Mouse (Mus musculus): ENCODE data around the gene Ttc7b. TPM values are rescaled to one million over a fixed set of nuclear protein-coding genes. Genes with fewer than 3 reads are reported as not detected.

The Ttc7b gene
- polyA plus RNA-seq, 1 experiment from 2014 or later, result 7.3 TPM

- no peak for ATAC-seq (ENCODE audit: low FRiP score)
- Histone ChIP-seq H3K4me3 (no peak overlapping the region), H3K4me1 (replicated peaks) (0 out of 2 replicates have a peak, but pooled peaks cover 2% of the 10 kb centered on the region), H3K9me3 (no peaks in the 10 kb centered on the region), H3K9ac (no peak overlapping the region), H3K36me3 (peaks cover 48% of the 10 kb centered on the region), H3K4me2 (no peak overlapping the region), H3K27ac (no peak overlapping the region), H3K27me3 (no peaks in the 10 kb centered on the region)
- WGBS, result 70% methylated on average over 14 of the region's 14 CpGs
Measured at GRCm38 (mm10) chr12:100380697-100381291, 139.8 kb downstream of the Ttc7b start.

- H3K4me2 ChIP-seq, result no peak overlapping the region
- no peaks in the 10 kb centered on the region for H3K27me3 ChIP-seq
- no peak overlapping the region for H3K4me3 ChIP-seq
- peaks cover 49% of the 10 kb centered on the region for H3K36me3 ChIP-seq
- no peaks in the 10 kb centered on the region for H3K9me3 ChIP-seq
- 89% methylated on average over 1 of the region's 1 CpGs for WGBS
- H3K4me1 ChIP-seq (replicated peaks), result no peaks in the 10 kb centered on the region
- no peak for ATAC-seq (ENCODE audit: low FRiP score)
- H3K27ac ChIP-seq, result no peak overlapping the region
- H3K9ac ChIP-seq, result no peak overlapping the region
Measured at GRCm38 (mm10) chr12:100379833-100380232, 140.8 kb downstream of the Ttc7b start.

- H3K4me2 ChIP-seq, result no peak overlapping the region
- H3K27me3 ChIP-seq, result no peaks in the 10 kb centered on the region
- no peaks in the 10 kb centered on the region for H3K4me1 ChIP-seq (replicated peaks)
- 73% methylated on average over 2 of the region's 2 CpGs for WGBS
- H3K9ac ChIP-seq, result no peak overlapping the region
- no peak for ATAC-seq (ENCODE audit: low FRiP score)
- H3K9me3 ChIP-seq, result no peaks in the 10 kb centered on the region
- peaks cover 53% of the 10 kb centered on the region for H3K36me3 ChIP-seq
- no peak overlapping the region for H3K4me3 ChIP-seq
- H3K27ac ChIP-seq, result no peak overlapping the region
Measured at GRCm38 (mm10) chr12:100378266-100378665, 142.4 kb downstream of the Ttc7b start.

- Histone ChIP-seq H3K27me3 (no peaks in the 10 kb centered on the region), H3K9me3 (no peaks in the 10 kb centered on the region), H3K4me3 (no peak overlapping the region), H3K27ac (no peak overlapping the region), H3K36me3 (peaks cover 53% of the 10 kb centered on the region), H3K4me1 (replicated peaks) (no peaks in the 10 kb centered on the region), H3K9ac (no peak overlapping the region), H3K4me2 (no peak overlapping the region)
- WGBS, result 47% methylated on average over 1 of the region's 1 CpGs
- ATAC-seq (ENCODE audit: low FRiP score), result no peak
Measured at GRCm38 (mm10) chr12:100377791-100378190, 142.8 kb downstream of the Ttc7b start.

GRCm38 (mm10) chr12:100375801-100376200 is 144.8 kb downstream of the Ttc7b start:
- H3K27me3 ChIP-seq, result no peaks in the 10 kb centered on the region
- no peak overlapping the region for H3K4me2 ChIP-seq
- H3K4me1 ChIP-seq (replicated peaks), result no peaks in the 10 kb centered on the region
- H3K4me3 ChIP-seq, result no peak overlapping the region
- peaks cover 56% of the 10 kb centered on the region for H3K36me3 ChIP-seq
- no peaks in the 10 kb centered on the region for H3K9me3 ChIP-seq
- WGBS, result 95% methylated on average over 8 of the region's 8 CpGs
- no peak for ATAC-seq (ENCODE audit: low FRiP score)
- H3K27ac ChIP-seq, result no peak overlapping the region
- no peak overlapping the region for H3K9ac ChIP-seq

GRCm38 (mm10) chr12:100372785-100373184 is 147.8 kb downstream of the Ttc7b start:
- Histone ChIP-seq H3K4me3 (no peak overlapping the region), H3K4me2 (no peak overlapping the region), H3K27ac (no peak overlapping the region), H3K9ac (no peak overlapping the region), H3K9me3 (peaks cover 4% of the 10 kb centered on the region; the same call in 1 of the 2 replicates), H3K4me1 (replicated peaks) (no peaks in the 10 kb centered on the region), H3K27me3 (no peaks in the 10 kb centered on the region), H3K36me3 (peaks cover 71% of the 10 kb centered on the region)
- ATAC-seq (ENCODE audit: low FRiP score), result no peak
- 88% methylated on average over 7 of the region's 7 CpGs for WGBS

- no peak overlapping the region for H3K4me3 ChIP-seq
- no peak for ATAC-seq (ENCODE audit: low FRiP score)
- WGBS, result 89% methylated on average over 4 of the region's 4 CpGs
- no peak overlapping the region for H3K27ac ChIP-seq
- H3K4me1 ChIP-seq (replicated peaks), result no peaks in the 10 kb centered on the region
- H3K36me3 ChIP-seq, result peaks cover 77% of the 10 kb centered on the region
- H3K9ac ChIP-seq, result no peak overlapping the region
- no peaks in the 10 kb centered on the region for H3K27me3 ChIP-seq
- H3K9me3 ChIP-seq, result peaks cover 4% of the 10 kb centered on the region; the same call in 1 of the 2 replicates
- H3K4me2 ChIP-seq, result no peak overlapping the region
Measured at GRCm38 (mm10) chr12:100372015-100372414, 148.6 kb downstream of the Ttc7b start.

- no peak overlapping the region for H3K4me3 ChIP-seq
- H3K36me3 ChIP-seq, result peaks cover 77% of the 10 kb centered on the region
Measured at GRCm38 (mm10) chr12:100369786-100370185, 150.8 kb downstream of the Ttc7b start.

GRCm38 (mm10) chr12:100369220-100369619 is 151.4 kb downstream of the Ttc7b start:
- Histone ChIP-seq H3K4me1 (replicated peaks) (no peaks in the 10 kb centered on the region), H3K27ac (no peak overlapping the region), H3K4me3 (no peak overlapping the region), H3K27me3 (no peaks in the 10 kb centered on the region), H3K9me3 (peaks cover 4% of the 10 kb centered on the region; the same call in 1 of the 2 replicates), H3K9ac (no peak overlapping the region), H3K36me3 (peaks cover 77% of the 10 kb centered on the region), H3K4me2 (no peak overlapping the region)
- WGBS, result 69% methylated on average over 3 of the region's 3 CpGs
- no peak for ATAC-seq (ENCODE audit: low FRiP score)

More at GRCm38 (mm10) chr12:100369786-100370185, 150.8 kb downstream of the Ttc7b start:
- 94% methylated on average over 2 of the region's 2 CpGs for WGBS
- Histone ChIP-seq H3K27me3 (no peaks in the 10 kb centered on the region), H3K4me2 (no peak overlapping the region), H3K4me1 (replicated peaks) (no peaks in the 10 kb centered on the region), H3K27ac (no peak overlapping the region), H3K9me3 (peaks cover 4% of the 10 kb centered on the region; the same call in 1 of the 2 replicates), H3K9ac (no peak overlapping the region)
- ATAC-seq (ENCODE audit: low FRiP score), result no peak

- Histone ChIP-seq H3K9me3 (no peaks in the 10 kb centered on the region), H3K27ac (no peak overlapping the region), H3K4me2 (no peak overlapping the region), H3K4me1 (replicated peaks) (no peaks in the 10 kb centered on the region; the same call in 1 of the 2 replicates), H3K36me3 (peaks cover 67% of the 10 kb centered on the region), H3K27me3 (no peaks in the 10 kb centered on the region), H3K4me3 (no peak overlapping the region), H3K9ac (no peak overlapping the region)
- ATAC-seq (ENCODE audit: low FRiP score), result no peak
- 86% methylated on average over 12 of the region's 12 CpGs for WGBS
Measured at GRCm38 (mm10) chr12:100361330-100361729, 159.3 kb downstream of the Ttc7b start.

GRCm38 (mm10) chr12:100358040-100358620 is 162.5 kb downstream of the Ttc7b start:
- Histone ChIP-seq H3K4me2 (no peak overlapping the region), H3K4me1 (replicated peaks) (no peaks in the 10 kb centered on the region; the same call in 1 of the 2 replicates), H3K27me3 (no peaks in the 10 kb centered on the region), H3K9me3 (no peaks in the 10 kb centered on the region), H3K4me3 (no peak overlapping the region), H3K27ac (no peak overlapping the region), H3K36me3 (peaks cover 56% of the 10 kb centered on the region), H3K9ac (no peak overlapping the region)
- WGBS, result 71% methylated on average over 4 of the region's 6 CpGs
- ATAC-seq (ENCODE audit: low FRiP score), result no peak

GRCm38 (mm10) chr12:100356407-100356806 is 164.2 kb downstream of the Ttc7b start:
- no peak overlapping the region for H3K4me3 ChIP-seq
- 98% methylated on average over 7 of the region's 7 CpGs for WGBS
- H3K4me1 ChIP-seq (replicated peaks), result no peaks in the 10 kb centered on the region; the same call in 1 of the 2 replicates
- ATAC-seq (ENCODE audit: low FRiP score), result no peak
- H3K27ac ChIP-seq, result no peak overlapping the region
- H3K9ac ChIP-seq, result no peak overlapping the region
- H3K9me3 ChIP-seq, result no peaks in the 10 kb centered on the region
- H3K4me2 ChIP-seq, result no peak overlapping the region
- peaks cover 55% of the 10 kb centered on the region for H3K36me3 ChIP-seq
- no peaks in the 10 kb centered on the region for H3K27me3 ChIP-seq

- Histone ChIP-seq H3K4me3 (no peak overlapping the region), H3K4me1 (replicated peaks) (no peaks in the 10 kb centered on the region; the same call in 1 of the 2 replicates), H3K27ac (no peak overlapping the region), H3K4me2 (no peak overlapping the region), H3K9ac (no peak overlapping the region), H3K9me3 (no peaks in the 10 kb centered on the region), H3K36me3 (peaks cover 56% of the 10 kb centered on the region), H3K27me3 (no peaks in the 10 kb centered on the region)
- 68% methylated on average over 5 of the region's 5 CpGs for WGBS
- ATAC-seq (ENCODE audit: low FRiP score), result no peak
Measured at GRCm38 (mm10) chr12:100355565-100355964, 165.1 kb downstream of the Ttc7b start.
